Mouse (Mus musculus) bone marrow macrophage, adult 2 months (primary cell): ENCODE data around the gene Ceacam15.

Experiments
- CTCF ChIP-seq: IDR thresholded peaks from 2 replicates; pipeline ENCODE4 v1.5.1; 2012; ENCODE audit warnings: low read depth, mild to moderate bottlenecking, low read length, moderate library complexity
- POLR2A ChIP-seq: IDR thresholded peaks from 2 replicates; pipeline ENCODE4 v1.6.1; 2012; ENCODE audit warnings: mild to moderate bottlenecking, low read depth, low read length, borderline replicate concordance

- TF ChIP-seq POLR2A: no peak
- no peak for TF ChIP-seq CTCF
Observed at GRCm38 (mm10) chr7:16689196-16689595, 13.7 kb upstream of the Ceacam15 start.
